Mouse (Mus musculus): ENCODE data around the gene Gm10392.
A peak's percentile ranks its signal among the peaks of the same experiment; 100 is the strongest.

Gene Gm10392

DNA sequence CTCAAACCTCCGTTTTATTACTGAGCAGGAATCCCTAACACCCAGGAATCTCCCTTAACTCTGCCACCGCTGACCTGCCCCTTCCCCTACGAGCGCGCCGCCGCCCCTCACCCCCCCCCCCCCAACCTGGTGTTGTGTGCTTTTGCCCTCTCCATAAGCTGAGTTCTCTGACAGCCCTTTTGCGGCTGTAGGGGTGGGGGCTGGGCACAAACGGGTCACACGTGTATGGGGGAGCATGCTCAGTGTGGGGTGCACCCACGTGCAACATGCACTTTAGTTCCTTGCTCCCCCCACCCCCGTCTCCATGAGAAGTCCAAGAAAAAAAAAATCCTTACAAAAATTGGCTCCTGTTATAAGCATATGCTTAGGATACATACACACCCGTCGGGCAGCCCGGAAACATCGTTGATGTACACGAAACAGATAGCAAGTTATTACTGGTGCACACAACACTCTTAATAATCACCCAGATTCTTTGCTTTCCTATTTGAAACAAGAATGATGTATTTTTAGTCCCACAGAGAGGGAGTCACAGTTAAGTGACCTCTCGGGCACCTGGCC is 26.6 kb downstream of the Gm10392 start:
- no peak for DNase-seq (ENCODE audit: low read depth, low spot score)

DNA sequence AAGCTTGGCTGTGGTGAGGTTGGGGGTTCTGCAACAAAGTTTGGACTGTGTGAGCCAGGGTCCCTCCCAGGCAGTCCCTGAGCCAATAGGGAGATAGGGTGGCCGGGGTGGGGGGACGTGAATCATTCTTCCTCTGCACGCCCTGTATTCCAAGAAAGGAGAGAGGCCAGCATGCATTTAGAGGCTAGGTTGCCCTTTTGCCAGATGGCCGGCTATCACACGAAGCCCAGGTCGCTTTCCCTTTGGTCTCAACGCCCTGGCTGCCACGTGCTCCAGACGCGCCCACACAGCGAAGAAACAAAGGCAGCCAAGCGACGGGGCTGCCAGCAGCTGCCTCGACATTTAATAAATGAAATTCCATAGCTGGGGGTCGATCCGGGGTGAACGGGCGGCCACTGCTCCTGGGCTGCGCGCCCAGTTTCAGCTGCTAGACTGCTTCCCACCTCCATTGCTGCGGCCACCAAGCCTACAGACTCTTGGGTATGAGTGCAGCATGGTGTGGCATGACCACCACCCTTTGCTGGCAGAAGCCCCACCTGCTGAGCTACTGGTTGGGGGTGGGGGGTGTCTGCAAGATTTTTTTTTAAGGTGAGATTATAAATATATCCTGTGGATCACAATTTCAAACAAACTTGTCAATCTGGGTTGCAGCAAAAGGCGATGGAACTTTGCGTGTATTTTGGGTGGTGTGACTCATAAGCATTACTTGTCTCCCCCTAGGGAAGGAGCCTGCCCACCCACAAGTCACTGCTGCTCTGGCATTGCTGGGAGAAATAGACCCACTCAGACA is 27.3 kb downstream of the Gm10392 start:
- no peak for DNase-seq (ENCODE audit: low read depth, low spot score)

DNA sequence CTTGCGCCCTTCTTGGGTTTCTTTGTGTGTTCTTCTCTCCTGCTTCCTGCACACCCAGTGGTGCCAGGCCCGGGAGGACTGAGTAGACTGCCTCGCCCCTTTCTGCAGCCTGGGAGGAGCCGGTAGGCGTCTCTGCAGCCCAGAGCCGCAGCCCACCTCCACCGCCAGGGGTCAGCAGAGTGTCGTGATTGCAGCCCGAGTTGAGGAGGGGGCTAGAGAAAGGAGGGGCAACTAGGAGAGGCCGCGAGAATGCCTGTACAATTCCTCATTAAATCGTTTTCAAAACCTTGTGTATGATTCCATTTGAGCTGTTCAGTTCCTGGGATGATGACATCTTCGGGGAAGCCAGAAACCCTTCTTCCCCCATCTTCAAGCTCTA is 27.9 kb downstream of the Gm10392 start:
- peak; percentile 95 for DNase-seq (ENCODE audit: low read depth, low spot score)

DNA sequence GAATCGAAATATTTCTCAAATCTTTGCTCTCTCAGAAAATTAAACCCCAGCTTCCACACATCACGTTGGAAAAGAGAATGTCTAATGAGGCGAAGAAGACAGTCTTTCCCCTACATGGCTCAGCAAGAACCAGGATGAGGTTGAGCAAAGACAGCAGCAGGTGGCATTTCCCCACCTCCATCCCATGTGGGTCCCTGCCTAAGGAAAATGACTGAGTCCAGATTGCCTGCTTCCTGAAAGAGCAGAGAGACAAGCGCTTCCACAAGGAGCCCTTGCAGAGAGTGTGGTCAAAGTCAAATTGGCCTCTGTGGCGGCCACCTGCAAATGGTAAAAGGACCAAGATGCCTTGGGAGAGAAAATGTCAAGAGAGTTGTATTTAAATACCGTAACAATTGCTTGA is 28.5 kb downstream of the Gm10392 start:
- no peak for DNase-seq (ENCODE audit: low read depth, low spot score)

DNA sequence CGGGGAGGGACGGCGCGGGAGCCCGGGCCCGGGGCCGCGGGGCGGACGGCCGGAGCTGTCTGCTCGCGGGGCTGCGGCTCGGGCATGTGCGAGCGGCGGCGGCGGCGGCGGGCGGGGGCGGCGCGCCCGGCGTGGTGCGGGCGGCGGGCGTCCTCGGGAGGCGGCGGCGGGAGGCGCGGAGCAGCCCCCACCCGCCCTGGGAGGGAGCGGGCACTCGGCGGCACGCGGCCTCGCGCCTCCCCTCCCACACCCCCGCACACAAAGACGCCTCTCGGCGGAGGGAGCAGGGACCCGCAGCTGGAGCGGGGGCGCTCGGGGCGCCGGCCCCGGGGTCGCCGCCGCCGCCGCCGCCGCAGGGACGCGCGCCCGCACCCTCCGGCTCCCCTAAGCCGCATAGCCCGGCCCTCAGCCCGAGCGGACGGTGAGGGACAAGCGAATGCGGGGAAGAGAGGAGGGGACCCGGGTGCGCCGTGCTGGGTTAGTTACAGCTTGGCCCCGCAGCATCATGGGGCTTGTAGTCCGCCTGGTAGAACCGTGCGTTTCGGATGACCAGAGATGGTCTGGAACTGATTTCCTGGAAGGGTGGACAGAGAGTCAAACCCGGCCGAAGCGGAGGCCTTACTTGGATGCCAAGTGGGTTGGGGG is 29.3 kb downstream of the Gm10392 start, which contains the start of gene Ankrd13b:
Ankrd13b (minus strand) TSS at position 88 of the 645 bp plus-strand sequence.
- DNase-seq (ENCODE audit: low read depth, low spot score), result peak; percentile 78

DNA sequence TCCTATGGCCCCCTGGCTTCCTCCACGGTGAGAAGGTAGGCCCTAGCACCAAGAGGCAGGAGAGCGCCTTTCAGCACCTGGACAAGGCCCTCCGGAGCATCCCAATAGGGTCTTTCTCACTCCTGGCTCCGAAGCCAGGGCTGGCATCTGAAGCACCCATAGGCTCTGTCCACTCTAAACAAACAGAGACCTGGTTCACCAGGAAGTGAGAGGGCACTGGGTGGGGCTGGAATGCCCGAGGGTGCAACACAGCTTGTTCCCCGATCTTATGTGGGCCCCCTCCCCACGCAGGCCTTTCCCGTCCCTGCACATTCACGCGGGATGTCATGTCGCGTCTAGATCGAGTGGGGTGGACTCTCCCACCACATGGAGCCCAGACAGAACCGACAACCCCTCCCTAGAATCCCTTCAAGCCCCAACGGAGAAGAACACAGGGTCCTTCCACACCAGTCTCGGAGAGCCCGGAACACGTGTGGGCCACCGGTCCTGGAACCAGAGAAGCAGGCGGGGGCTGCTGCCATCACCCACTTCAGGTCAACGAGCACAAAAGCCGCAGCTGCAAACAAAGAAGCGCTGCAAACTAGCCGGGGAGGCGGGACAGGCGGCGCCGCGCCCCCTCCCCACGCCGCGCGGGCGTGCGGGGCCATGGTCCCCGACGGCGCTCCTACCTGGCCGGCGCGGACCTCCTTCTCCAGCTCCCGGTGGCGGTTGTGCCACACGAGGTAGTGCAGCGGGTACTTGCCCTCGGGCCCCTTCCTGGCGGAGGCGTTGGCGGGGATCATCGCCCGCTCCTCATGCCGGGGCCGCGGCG is 30.0 kb downstream of the Gm10392 start:
- DNase-seq (ENCODE audit: low read depth, low spot score), result peak; percentile 29

DNA sequence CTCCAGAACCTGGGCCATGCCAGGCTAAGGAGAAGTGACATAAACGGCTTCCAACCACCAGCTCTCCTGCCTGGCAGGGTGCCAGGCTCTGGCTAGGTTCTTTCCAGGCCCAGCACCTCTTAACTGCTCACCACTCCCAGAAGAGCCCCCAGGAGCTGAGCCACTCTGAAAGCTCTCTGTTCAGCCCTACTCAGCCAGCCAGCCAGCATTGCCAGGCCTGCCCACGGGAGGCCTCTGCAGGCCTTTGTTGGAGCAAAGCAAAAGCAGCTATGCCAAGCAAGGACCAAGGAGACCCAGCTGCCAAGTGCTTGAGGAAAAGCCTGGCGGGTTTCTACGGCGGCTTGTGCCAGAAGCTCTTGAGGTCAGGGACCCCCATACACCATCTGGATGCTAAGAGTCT is 32.2 kb downstream of the Gm10392 start:
- no peak for DNase-seq (ENCODE audit: low read depth, low spot score)

DNA sequence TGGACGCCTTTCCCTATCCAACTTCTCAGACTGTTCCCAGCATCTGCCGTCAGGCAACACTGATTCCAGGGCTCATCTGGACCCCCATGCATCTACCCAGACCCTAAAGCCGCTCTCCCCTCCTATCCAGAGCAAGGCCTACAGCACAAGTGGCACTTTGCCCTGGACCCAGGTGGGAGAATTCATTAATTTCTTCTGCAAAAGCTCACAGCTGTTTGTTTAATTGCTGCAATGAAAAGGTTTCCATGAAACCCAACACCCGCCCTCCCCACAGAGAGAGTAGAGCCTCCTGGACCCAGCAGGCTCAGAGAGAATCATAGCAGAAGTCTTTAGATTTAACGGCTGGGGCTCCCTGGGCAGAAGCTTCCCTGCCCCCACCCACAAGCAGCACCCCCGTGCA is 33.8 kb downstream of the Gm10392 start:
- no peak for DNase-seq (ENCODE audit: low read depth, low spot score)

DNA sequence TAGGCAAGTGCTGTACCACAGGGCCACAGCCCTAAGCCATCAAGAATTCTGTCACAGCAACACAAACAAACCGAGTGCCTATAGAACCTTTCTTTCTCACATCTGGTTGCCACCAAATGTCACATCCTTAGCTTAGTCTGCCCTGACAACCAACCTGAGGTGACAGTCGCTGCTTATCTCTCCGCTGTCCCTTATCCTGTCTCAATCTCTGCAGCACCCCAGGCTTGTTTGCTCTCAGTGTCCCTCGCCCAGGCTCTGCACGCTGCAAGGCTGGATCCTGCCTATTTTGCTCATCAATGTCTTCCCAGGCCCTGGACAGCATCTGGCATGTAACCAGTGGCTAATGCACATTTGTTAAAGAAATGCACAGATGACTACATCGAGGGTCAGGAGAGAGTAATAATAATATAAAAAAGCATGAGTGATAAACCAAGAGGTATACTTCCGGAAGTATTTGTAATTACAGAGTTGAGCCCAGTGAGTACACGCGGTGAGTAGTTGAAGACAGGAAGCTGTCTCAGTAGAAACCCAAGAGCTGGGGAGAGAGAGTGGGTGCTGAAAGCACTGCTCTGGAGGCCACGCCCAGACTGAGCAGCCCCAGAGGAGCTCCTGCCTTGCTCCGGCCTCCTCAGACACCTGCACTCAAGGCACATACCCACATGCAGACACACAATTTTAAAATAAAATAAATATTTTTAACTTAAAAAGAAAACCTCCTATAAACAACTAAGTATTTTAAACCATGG is 35.3 kb downstream of the Gm10392 start:
- DNase-seq (ENCODE audit: low read depth, low spot score), result peak; percentile 49

DNA sequence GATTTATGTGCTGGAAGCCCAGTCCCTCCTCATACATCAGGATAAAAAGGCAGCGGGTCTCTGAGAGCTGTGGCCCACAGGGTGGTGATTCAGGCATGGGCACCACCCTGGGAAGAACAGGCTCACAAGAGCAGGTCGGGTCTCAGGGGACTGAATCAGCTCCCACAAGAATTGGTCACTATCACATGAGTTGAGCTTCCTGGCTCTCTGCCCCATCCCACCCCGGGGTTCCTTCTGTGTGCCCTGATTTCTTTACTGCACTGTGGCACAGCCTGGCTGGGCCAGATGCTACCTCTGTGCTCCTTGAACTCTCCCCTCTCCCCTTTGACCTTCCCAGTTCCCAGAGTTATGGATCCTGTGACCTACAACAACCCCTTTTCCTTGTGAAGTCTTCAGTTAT is 36.0 kb downstream of the Gm10392 start:
- DNase-seq (ENCODE audit: low read depth, low spot score), result peak; percentile 22

DNA sequence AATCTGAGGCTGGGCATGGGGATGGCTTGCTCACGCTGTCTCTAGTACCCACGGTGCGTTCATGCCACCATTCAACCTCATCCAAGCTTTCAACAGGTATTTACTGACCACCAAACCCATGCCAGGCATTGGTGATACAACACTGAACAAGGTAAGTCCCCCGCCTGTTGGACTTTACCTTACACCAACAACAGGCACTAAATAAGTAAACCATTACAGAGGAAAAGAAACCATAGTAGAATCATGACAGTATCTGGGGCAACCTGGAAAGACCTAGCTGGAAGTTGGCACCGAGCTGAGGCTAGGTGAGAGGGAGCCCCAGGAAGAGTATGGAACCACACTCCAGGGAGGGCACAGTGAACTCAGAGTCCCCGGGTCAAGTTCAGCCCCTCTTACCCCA is 42.1 kb downstream of the Gm10392 start:
- DNase-seq (ENCODE audit: low read depth, low spot score), result no peak

DNA sequence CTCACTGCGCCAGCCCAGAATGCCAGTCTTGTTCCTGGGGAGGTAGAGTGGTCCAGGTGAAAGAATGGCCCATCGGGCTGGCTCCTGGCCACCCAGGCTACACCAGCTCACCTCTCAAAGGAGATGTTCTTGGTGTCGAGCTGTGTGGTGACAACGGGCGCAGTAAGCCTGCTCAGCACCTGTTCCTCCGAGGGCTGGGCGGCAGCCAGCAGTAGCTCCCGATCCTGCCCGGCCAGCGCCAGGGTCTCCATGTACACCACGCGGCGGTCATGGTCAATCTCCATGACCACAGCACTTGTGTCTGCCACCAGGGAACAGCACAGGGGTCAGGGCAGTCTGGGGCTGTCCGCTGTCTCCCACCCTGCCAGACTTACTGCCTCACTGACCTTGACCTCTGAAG is 42.8 kb downstream of the Gm10392 start:
- DNase-seq (ENCODE audit: low read depth, low spot score), result no peak

DNA sequence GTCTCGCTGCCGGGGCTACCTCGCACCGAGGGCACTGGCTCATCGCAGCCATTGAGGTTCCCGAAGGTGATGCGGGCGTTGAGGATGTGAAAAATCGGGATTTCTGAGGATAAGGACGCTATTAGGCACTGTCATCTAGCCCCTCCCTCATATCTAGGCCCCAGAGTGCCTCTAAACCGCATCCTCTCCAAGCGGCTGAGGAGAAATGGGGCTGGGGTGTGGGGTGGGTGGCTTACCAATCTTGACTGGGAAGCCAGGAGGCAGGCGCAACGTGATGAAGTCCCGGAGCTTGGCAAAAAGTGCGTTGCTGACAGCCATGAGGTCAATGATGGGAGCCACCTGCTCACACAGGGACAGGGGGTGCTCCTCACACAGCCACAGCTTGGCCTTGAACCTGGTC is 46.2 kb downstream of the Gm10392 start:
- no peak for DNase-seq (ENCODE audit: low read depth, low spot score)

DNA sequence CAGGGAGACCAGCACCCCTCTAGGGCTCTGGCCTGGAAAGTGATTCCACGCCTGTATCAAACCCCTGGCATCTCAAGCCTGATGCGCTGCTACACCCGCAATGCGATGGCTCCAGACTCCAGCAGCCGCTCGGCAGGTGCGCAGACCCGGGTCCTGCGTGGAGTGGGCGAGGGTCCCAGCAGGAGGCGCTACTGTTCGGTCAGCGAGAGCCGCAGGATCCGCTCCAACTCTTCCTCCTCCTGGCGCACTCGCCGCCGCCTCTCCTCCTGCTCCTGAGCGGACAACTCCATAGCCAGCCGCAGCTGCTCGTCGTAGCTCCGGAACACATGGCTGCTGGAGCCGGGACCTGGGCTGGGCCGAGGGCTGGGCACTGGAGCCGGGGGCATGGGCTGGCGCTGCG is 47.6 kb downstream of the Gm10392 start:
- DNase-seq (ENCODE audit: low read depth, low spot score), result peak; percentile 76

DNA sequence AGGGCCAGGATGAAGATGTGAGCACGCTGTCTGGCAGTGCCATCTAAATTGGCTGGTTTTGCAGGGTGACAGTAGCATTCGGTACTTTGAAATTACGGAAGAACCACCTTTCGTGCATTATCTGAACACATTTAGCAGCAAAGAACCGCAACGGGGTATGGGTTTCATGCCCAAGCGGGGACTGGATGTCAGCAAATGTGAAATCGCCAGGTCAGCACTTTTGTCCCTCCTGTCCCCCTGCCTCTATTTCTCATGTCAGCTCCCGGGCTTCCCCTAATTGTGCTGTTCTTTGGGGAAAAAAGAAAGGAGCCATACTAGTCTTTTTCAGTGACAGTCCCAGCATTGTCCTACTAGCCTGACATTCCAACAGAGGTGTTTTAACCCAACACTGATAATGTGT is 50.6 kb downstream of the Gm10392 start:
- no peak for DNase-seq (ENCODE audit: low read depth, low spot score)

DNA sequence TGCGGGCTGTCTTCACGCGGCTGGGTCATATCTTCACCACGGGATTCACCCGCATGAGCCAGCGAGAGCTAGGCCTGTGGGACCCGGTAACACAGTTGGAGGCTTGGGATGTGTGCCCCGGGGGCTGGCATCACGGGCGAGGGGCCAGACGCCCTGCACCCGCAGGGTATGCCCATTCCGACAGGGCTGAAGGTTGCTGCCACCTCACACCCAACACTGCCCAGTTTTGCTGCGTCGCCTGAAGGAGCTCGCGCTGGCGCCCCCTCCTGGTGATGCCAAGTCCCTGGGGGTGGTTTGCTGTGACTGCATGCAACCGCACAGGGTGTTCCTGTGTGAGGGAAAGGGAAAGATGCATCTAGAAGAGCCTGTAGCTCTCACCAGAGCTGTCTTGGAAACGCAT is 51.2 kb downstream of the Gm10392 start:
- peak; percentile 87 for DNase-seq (ENCODE audit: low read depth, low spot score)

DNA sequence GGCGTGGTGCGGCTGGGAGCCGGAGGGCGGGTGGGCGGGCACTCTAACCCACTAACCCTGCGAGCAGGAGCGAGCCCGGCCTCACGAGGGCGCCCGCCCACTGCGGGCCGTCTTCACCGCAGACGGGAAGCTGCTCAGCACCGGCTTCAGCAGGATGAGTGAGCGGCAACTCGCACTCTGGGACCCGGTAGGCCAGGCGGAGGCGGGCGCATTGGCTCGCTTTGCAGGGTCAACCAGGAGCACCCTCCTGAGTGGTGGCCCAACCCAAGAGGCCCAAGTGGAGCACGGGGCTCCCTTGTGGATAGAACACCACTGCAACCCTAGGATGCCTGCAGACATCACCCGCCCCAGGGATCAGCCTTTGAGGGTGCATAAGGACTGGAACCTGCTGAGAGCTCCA is 51.8 kb downstream of the Gm10392 start:
- peak; percentile 91 for DNase-seq (ENCODE audit: low read depth, low spot score)
